Mouse (Mus musculus) forebrain, embryonic 14.5 days (tissue): ENCODE data around the gene Ccdc103. TPM values are rescaled to one million over a fixed set of nuclear protein-coding genes. Genes with fewer than 3 reads are reported as not detected.

Experiments
- ATAC-seq: fragments of 200-750 bp; cut with Nextera tagmentation; 2 replicates; pipeline ENCODE4 v1.8.0; 2017; ENCODE audit warnings: mild to moderate bottlenecking, moderate library complexity
- DNase-seq: peaks from one replicate; pipeline ENCODE4 v3.0.0-alpha.2; 2015; ENCODE audit warnings: low spot score
- H3K27ac ChIP-seq: fragments of 300-500 bp; sonication (generic); 2 replicates; pipeline ENCODE4 v1.5.1; 2014; ENCODE audit warnings: low read depth, mild to moderate bottlenecking, control low read depth, low read length, moderate library complexity
- H3K27me3 ChIP-seq: fragments of 300-500 bp; sonication (generic); replicated peaks from 2 replicates; pipeline ENCODE4 v1.6.1; 2014; ENCODE audit warnings: low read length, control low read depth, mixed read lengths; ENCODE audit not compliant: control insufficient read depth, insufficient read depth
- H3K36me3 ChIP-seq: fragments of 300-500 bp; sonication (generic); 2 replicates; pipeline ENCODE4 v1.6.1; 2014; ENCODE audit warnings: low read length, control low read depth; ENCODE audit not compliant: control insufficient read depth, insufficient read depth
- H3K4me1 ChIP-seq: fragments of 300-500 bp; sonication (generic); 2 replicates; pipeline ENCODE4 v1.6.1; 2014; ENCODE audit warnings: antibody characterized with exemption, low read length, control low read depth; ENCODE audit not compliant: control insufficient read depth, insufficient read depth
- H3K4me2 ChIP-seq: fragments of 300-500 bp; sonication (generic); 2 replicates; pipeline ENCODE4 v1.6.1; 2014; ENCODE audit warnings: mild to moderate bottlenecking, control low read depth, low read length
- H3K4me3 ChIP-seq: fragments of 300-500 bp; sonication (generic); 2 replicates; pipeline ENCODE4 v1.5.1; 2014; ENCODE audit warnings: low read depth, low read length, control low read depth
- H3K9ac ChIP-seq: fragments of 300-500 bp; sonication (generic); 2 replicates; pipeline ENCODE4 v1.6.1; 2014; ENCODE audit warnings: mild to moderate bottlenecking, low read length, control low read depth, moderate library complexity
- H3K9me3 ChIP-seq: fragments of 300-500 bp; sonication (generic); replicated peaks from 2 replicates; pipeline ENCODE4 v1.6.1; 2016; ENCODE audit warnings: low read length, control low read depth, mixed read lengths; ENCODE audit not compliant: control insufficient read depth
- whole genome bisulfite sequencing: fragments of 180-500 bp; shearing (Covaris S2); extraction: QIAGEN DNeasy Blood & Tissue Kit; methylation state at CpG from one replicate; pipeline ENCODE4 v1.1.7; 2014; 5-methylcytosine and 5-hydroxymethylcytosine counted together
- polyA plus RNA-seq: library from polyadenylated mRNA; unstranded; fragments of >200 nt; fragmentation: Nextera tagmentation; extraction: Ambion mirVana; gene quantifications from 2 replicates; pipeline ENCODE4 v1.2.1, GENCODE M21; 2014

Gene Ccdc103
- polyA plus RNA-seq, 1 experiment from 2014 or later: 2.8 TPM

GRCm38 (mm10) chr11:102851883-102852282 lies 29.1 kb upstream of the Ccdc103 start:
- peak; percentile 49 for DNase-seq
- no peak for ATAC-seq
- WGBS: 65% methylated on average over 5 of the region's 5 CpGs
- Histone ChIP-seq H3K27ac (no peak overlapping the region), H3K36me3 (peaks cover 93% of the 10 kb centered on the region), H3K4me3 (no peak overlapping the region), H3K9ac (no peak overlapping the region), H3K4me2 (no peak overlapping the region), H3K4me1 (no peaks in the 10 kb centered on the region), H3K9me3 (no peaks in the 10 kb centered on the region), H3K27me3 (no peaks in the 10 kb centered on the region)

- H3K36me3 ChIP-seq: peaks cover 93% of the 10 kb centered on the region
- H3K27ac ChIP-seq: no peak overlapping the region
- H3K4me1 ChIP-seq: no peaks in the 10 kb centered on the region
- H3K9me3 ChIP-seq: no peaks in the 10 kb centered on the region
- H3K27me3 ChIP-seq: no peaks in the 10 kb centered on the region
- H3K4me3 ChIP-seq: no peak overlapping the region
- H3K4me2 ChIP-seq: no peak overlapping the region
- ATAC-seq (no peak), DNase-seq (no peak)
- no peak overlapping the region for H3K9ac ChIP-seq
Measured at GRCm38 (mm10) chr11:102853760-102854159, 27.2 kb upstream of the Ccdc103 start.

GRCm38 (mm10) chr11:102855941-102856340 lies 25.1 kb upstream of the Ccdc103 start:
- Histone ChIP-seq H3K9me3 (no peaks in the 10 kb centered on the region), H3K27me3 (no peaks in the 10 kb centered on the region), H3K4me2 (no peak overlapping the region), H3K36me3 (peaks cover 93% of the 10 kb centered on the region), H3K4me3 (no peak overlapping the region), H3K4me1 (no peaks in the 10 kb centered on the region), H3K9ac (no peak overlapping the region), H3K27ac (no peak overlapping the region)
- no peak for DNase-seq
- 95% methylated on average over 6 of the region's 6 CpGs for WGBS
- no peak for ATAC-seq

GRCm38 (mm10) chr11:102858951-102859350 lies 22.1 kb upstream of the Ccdc103 start:
- Histone ChIP-seq H3K4me3 (no peak overlapping the region), H3K9ac (no peak overlapping the region), H3K36me3 (peaks cover 92% of the 10 kb centered on the region), H3K4me1 (no peaks in the 10 kb centered on the region), H3K27me3 (no peaks in the 10 kb centered on the region), H3K9me3 (no peaks in the 10 kb centered on the region), H3K27ac (no peak overlapping the region), H3K4me2 (no peak overlapping the region)
- ATAC-seq: no peak
- DNase-seq: no peak
- WGBS: 92% methylated on average over 11 of the region's 11 CpGs

- no peaks in the 10 kb centered on the region for H3K9me3 ChIP-seq
- DNase-seq (peak; percentile 55), ATAC-seq (0 out of 2 replicates have a peak, but pooled peaks have one; percentile 23)
- WGBS: 82% methylated on average over 8 of the region's 8 CpGs
- no peak overlapping the region for H3K4me3 ChIP-seq
- H3K9ac ChIP-seq: no peak overlapping the region
- no peaks in the 10 kb centered on the region for H3K4me1 ChIP-seq
- no peaks in the 10 kb centered on the region for H3K27me3 ChIP-seq
- no peak overlapping the region for H3K4me2 ChIP-seq
- H3K27ac ChIP-seq: no peak overlapping the region
- peaks cover 89% of the 10 kb centered on the region for H3K36me3 ChIP-seq
Measured at GRCm38 (mm10) chr11:102859933-102860332, 21.1 kb upstream of the Ccdc103 start.

GRCm38 (mm10) chr11:102864272-102864671 lies 16.7 kb upstream of the Ccdc103 start:
- no peak overlapping the region for H3K9ac ChIP-seq
- no peaks in the 10 kb centered on the region for H3K9me3 ChIP-seq
- no peaks in the 10 kb centered on the region for H3K27me3 ChIP-seq
- H3K4me1 ChIP-seq: no peaks in the 10 kb centered on the region
- H3K4me3 ChIP-seq: no peak overlapping the region
- peaks cover 90% of the 10 kb centered on the region for H3K36me3 ChIP-seq
- no peak overlapping the region for H3K27ac ChIP-seq
- ATAC-seq (no peak), DNase-seq (peak; percentile 92)
- 32% methylated on average over 4 of the region's 4 CpGs for WGBS
- H3K4me2 ChIP-seq: no peak overlapping the region

- 78% methylated on average over 7 of the region's 7 CpGs for WGBS
- Histone ChIP-seq H3K9me3 (no peaks in the 10 kb centered on the region), H3K27me3 (no peaks in the 10 kb centered on the region), H3K9ac (no peak overlapping the region), H3K27ac (no peak overlapping the region; the same call in 1 of the 2 replicates), H3K4me2 (no peak overlapping the region), H3K4me3 (no peak overlapping the region), H3K36me3 (peaks cover 63% of the 10 kb centered on the region), H3K4me1 (peaks cover 4% of the 10 kb centered on the region)
- no peak for ATAC-seq
- no peak for DNase-seq
Measured at GRCm38 (mm10) chr11:102874801-102875334, 6.1 kb upstream of the Ccdc103 start.

- peaks cover 5% of the 10 kb centered on the region for H3K4me1 ChIP-seq
- peak overlapping the region; percentile 79 for H3K4me2 ChIP-seq
- peak overlapping the region; percentile 66 for H3K4me3 ChIP-seq
- WGBS: 53% methylated on average over 2 of the region's 2 CpGs
- peak overlapping the region; percentile 84 for H3K9ac ChIP-seq
- H3K27ac ChIP-seq: no peak overlapping the region
- H3K36me3 ChIP-seq: peaks cover 30% of the 10 kb centered on the region
- no peak for ATAC-seq
- no peaks in the 10 kb centered on the region for H3K9me3 ChIP-seq
- DNase-seq: no peak
- H3K27me3 ChIP-seq: no peaks in the 10 kb centered on the region
Measured at GRCm38 (mm10) chr11:102879558-102879957, 1.4 kb upstream of the Ccdc103 start.

- peak overlapping the region; percentile 66 for H3K4me3 ChIP-seq
- whole genome bisulfite sequencing: 22% methylated on average over 13 of the region's 13 CpGs
- DNase-seq (no peak), ATAC-seq (peak; percentile 23; the same call in 1 of the 2 replicates)
- H3K27ac ChIP-seq: peak overlapping the region; percentile 81
- peak overlapping the region; percentile 84 for H3K9ac ChIP-seq
- H3K27me3 ChIP-seq: no peaks in the 10 kb centered on the region
- peak overlapping the region; percentile 79 for H3K4me2 ChIP-seq
- H3K4me1 ChIP-seq: peaks cover 5% of the 10 kb centered on the region
- H3K36me3 ChIP-seq: peaks cover 11% of the 10 kb centered on the region
- H3K9me3 ChIP-seq: no peaks in the 10 kb centered on the region
Measured at GRCm38 (mm10) chr11:102881314-102882198, 552 bp downstream of the Ccdc103 start.
